Mouse (Mus musculus) hindbrain, postnatal 0 days (tissue): ENCODE measurements at regions not wholly inside any gene's neighbourhood (a gene's known extent, or its start where the extent isn't known, plus 50 kb on each side); places are given as distances from the start of the nearest gene placed in this dataset.

Experiments used
- ATAC-seq: fragments of 200-750 bp; cut with Nextera tagmentation; 2 replicates; pipeline ENCODE4 v1.8.0; 2017; ENCODE audit warnings: mild to moderate bottlenecking, moderate TSS enrichment, moderate library complexity
- DNase-seq: peaks from one replicate; pipeline ENCODE4 v3.0.0-alpha.2; 2015; ENCODE audit warnings: low spot score
- H3K27ac ChIP-seq: fragments of 300-500 bp; sonication (generic); 2 replicates; pipeline ENCODE4 v1.5.1; 2014; ENCODE audit warnings: mild to moderate bottlenecking
- H3K27me3 ChIP-seq: fragments of 300-500 bp; sonication (generic); 2 replicates; pipeline ENCODE4 v1.6.1; 2014; ENCODE audit warnings: low read length, mixed read lengths; ENCODE audit not compliant: insufficient read depth
- H3K36me3 ChIP-seq: fragments of 300-500 bp; sonication (generic); 2 replicates; pipeline ENCODE4 v1.6.1; 2014; ENCODE audit warnings: low read length, mixed read lengths; ENCODE audit not compliant: insufficient read depth
- H3K4me1 ChIP-seq: fragments of 300-500 bp; sonication (generic); 2 replicates; pipeline ENCODE4 v1.6.1; 2014; ENCODE audit warnings: antibody characterized with exemption, low read length, mixed read lengths; ENCODE audit not compliant: insufficient read depth
- H3K4me2 ChIP-seq: fragments of 300-500 bp; sonication (generic); 2 replicates; pipeline ENCODE4 v1.6.1; 2014; ENCODE audit warnings: low read depth, mild to moderate bottlenecking, low read length, moderate library complexity, mixed read lengths
- H3K4me3 ChIP-seq: fragments of 300-500 bp; sonication (generic); 2 replicates; pipeline ENCODE4 v1.5.1; 2014; ENCODE audit warnings: low read length
- H3K9ac ChIP-seq: fragments of 300-500 bp; sonication (generic); replicated peaks from 2 replicates; pipeline ENCODE4 v1.6.1; 2014; ENCODE audit warnings: mild to moderate bottlenecking, low read length, moderate library complexity, mixed read lengths
- H3K9me3 ChIP-seq: fragments of 300-500 bp; sonication (generic); 2 replicates; pipeline ENCODE4 v1.6.1; 2016; ENCODE audit warnings: low read length, mixed read lengths
- CTCF ChIP-seq: IDR thresholded peaks from 2 replicates; pipeline ENCODE4 v1.5.1; 2016; ENCODE audit warnings: antibody characterized with exemption, control low read depth, low read depth
- WGBS: fragments of 180-500 bp; shearing (Covaris S2); extraction: QIAGEN DNeasy Blood & Tissue Kit; methylation state at CpG from one replicate; pipeline ENCODE4 v1.1.7; 2014; 5-methylcytosine and 5-hydroxymethylcytosine counted together

- DNase-seq (no peak), ATAC-seq (no peak)
- no peak for TF ChIP-seq CTCF
- Histone ChIP-seq H3K27ac (no peak overlapping the region), H3K4me1 (no peaks in the 10 kb centered on the region), H3K4me3 (no peak overlapping the region), H3K9ac (no peak overlapping the region), H3K9me3 (no peaks in the 10 kb centered on the region), H3K4me2 (no peak overlapping the region), H3K36me3 (no peaks in the 10 kb centered on the region), H3K27me3 (no peaks in the 10 kb centered on the region)
These were observed 138.2 kb upstream of the Camk1g start for GRCm38 (mm10) chr1:193508271-193508670.

GRCm38 (mm10) chr1:193506991-193507390 lies 136.9 kb upstream of the Camk1g start:
- no peak overlapping the region for H3K9ac ChIP-seq
- H3K36me3 ChIP-seq = no peaks in the 10 kb centered on the region
- ATAC-seq = no peak
- H3K4me2 ChIP-seq = no peak overlapping the region
- no peaks in the 10 kb centered on the region for H3K9me3 ChIP-seq
- H3K4me1 ChIP-seq = no peaks in the 10 kb centered on the region
- 85% methylated on average over 3 of the region's 3 CpGs for WGBS
- DNase-seq = no peak
- H3K27me3 ChIP-seq = no peaks in the 10 kb centered on the region
- no peak for TF ChIP-seq CTCF
- H3K4me3 ChIP-seq = no peak overlapping the region
- no peak overlapping the region for H3K27ac ChIP-seq

- DNase-seq = no peak
- Histone ChIP-seq H3K36me3 (no peaks in the 10 kb centered on the region), H3K27me3 (no peaks in the 10 kb centered on the region), H3K27ac (no peak overlapping the region), H3K4me2 (no peak overlapping the region), H3K9me3 (no peaks in the 10 kb centered on the region), H3K4me1 (no peaks in the 10 kb centered on the region), H3K4me3 (no peak overlapping the region), H3K9ac (no peak overlapping the region)
- no peak for TF ChIP-seq CTCF
- 38% methylated on average over 3 of the region's 3 CpGs for WGBS
- no peak for ATAC-seq
These were observed 135.3 kb upstream of the Camk1g start for GRCm38 (mm10) chr1:193505381-193505780.

- H3K4me2 ChIP-seq = no peak overlapping the region
- no peaks in the 10 kb centered on the region for H3K27me3 ChIP-seq
- H3K9me3 ChIP-seq = no peaks in the 10 kb centered on the region
- H3K27ac ChIP-seq = no peak overlapping the region
- WGBS = 58% methylated on average over 3 of the region's 3 CpGs
- no peak overlapping the region for H3K9ac ChIP-seq
- ATAC-seq = no peak
- TF ChIP-seq CTCF = no peak
- no peaks in the 10 kb centered on the region for H3K4me1 ChIP-seq
- no peak for DNase-seq
- no peak overlapping the region for H3K4me3 ChIP-seq
- H3K36me3 ChIP-seq = no peaks in the 10 kb centered on the region
These were observed 134.5 kb upstream of the Camk1g start for GRCm38 (mm10) chr1:193504611-193505010.

- ATAC-seq = peak; percentile 35; the same call in 1 of the 2 replicates
- peak; percentile 73 for DNase-seq
These were observed 133.7 kb upstream of the Camk1g start for GRCm38 (mm10) chr1:193503624-193504325.

DNA sequence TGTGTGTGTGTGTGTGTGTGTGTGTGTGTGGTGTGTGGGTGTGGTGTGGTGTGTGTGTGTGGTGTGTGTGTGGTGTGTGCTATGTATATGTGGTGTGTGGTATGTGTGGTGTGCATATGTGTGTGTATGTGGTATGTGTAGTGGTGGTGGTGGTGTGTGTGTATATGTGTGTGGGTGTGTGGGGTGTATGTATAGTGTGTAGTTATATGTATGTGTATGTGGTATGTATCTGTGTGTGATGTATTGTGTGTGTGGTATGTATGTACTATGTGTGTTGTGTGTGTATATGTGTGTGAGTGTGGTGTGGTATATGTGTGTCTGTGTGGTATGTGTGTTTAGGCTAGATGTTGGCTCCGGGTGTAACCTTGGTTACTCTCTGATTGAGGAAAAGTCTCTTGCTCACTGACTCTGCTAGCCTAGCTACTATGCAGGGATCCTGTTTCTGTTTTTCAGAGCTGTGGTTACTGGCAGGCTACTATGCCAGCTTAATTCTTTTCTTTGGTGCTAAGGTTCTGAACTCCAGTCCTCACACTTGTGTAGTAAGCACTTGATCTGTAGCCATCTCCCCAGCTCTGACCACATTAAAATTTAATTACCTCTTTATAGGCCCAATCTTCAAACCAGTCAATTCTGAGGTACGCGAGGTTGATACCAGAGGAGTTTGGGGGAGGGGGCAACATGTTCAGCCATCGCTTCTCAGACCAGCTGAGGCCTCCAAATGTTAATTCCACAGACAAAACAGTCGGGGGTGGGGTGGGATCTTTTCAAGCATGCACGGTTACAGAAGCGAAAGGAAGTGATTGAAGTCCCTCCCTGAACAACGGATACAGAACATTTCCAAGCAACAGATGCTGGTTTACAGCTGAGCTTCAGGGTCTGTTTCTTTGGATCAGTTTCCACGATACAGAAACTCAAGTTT lies 126.4 kb upstream of the Camk1g start:
- Histone ChIP-seq H3K36me3 (no peaks in the 10 kb centered on the region), H3K27me3 (no peaks in the 10 kb centered on the region), H3K4me2 (no peak overlapping the region), H3K27ac (no peak overlapping the region), H3K9me3 (no peaks in the 10 kb centered on the region), H3K4me1 (no peaks in the 10 kb centered on the region), H3K4me3 (no peak overlapping the region), H3K9ac (no peak overlapping the region)
- TF ChIP-seq CTCF = no peak
- peak; percentile 41 for DNase-seq
- ATAC-seq = 0 out of 2 replicates have a peak, but pooled peaks have one; percentile 40
- WGBS = 30% methylated on average over 9 of the region's 9 CpGs

More at GRCm38 (mm10) chr1:193503624-193504325, 133.7 kb upstream of the Camk1g start:
- TF ChIP-seq CTCF = peak; percentile 89
- WGBS = 39% methylated on average over 3 of the region's 3 CpGs
- H3K36me3 ChIP-seq = no peaks in the 10 kb centered on the region
- no peak overlapping the region for H3K4me2 ChIP-seq
- no peak overlapping the region for H3K4me3 ChIP-seq
- H3K27me3 ChIP-seq = no peaks in the 10 kb centered on the region
- H3K4me1 ChIP-seq = no peaks in the 10 kb centered on the region
- H3K27ac ChIP-seq = no peak overlapping the region
- no peaks in the 10 kb centered on the region for H3K9me3 ChIP-seq
- no peak overlapping the region for H3K9ac ChIP-seq
